Mouse (Mus musculus) liver, embryonic 16.5 days (tissue): Measurements from ENCODE around the gene Kcnh7. TPM values are rescaled to one million over a fixed set of nuclear protein-coding genes. Genes with fewer than 3 reads are reported as not detected.

Experiments
- ATAC-seq: fragments of 200-750 bp; cut with Nextera tagmentation; 2 replicates; pipeline ENCODE4 v1.8.0; 2017; ENCODE audit warnings: low read depth, mild to moderate bottlenecking, moderate number of reproducible peaks, moderate library complexity
- H3K27ac ChIP-seq: fragments of 300-500 bp; sonication (generic); 2 replicates; pipeline ENCODE4 v1.5.1; 2014; ENCODE audit warnings: mild to moderate bottlenecking, low read length
- H3K27me3 ChIP-seq: fragments of 300-500 bp; sonication (generic); 2 replicates; pipeline ENCODE4 v1.6.1; 2014; ENCODE audit warnings: low read depth, low read length, mixed read lengths; ENCODE audit not compliant: control insufficient read depth, insufficient read depth
- H3K36me3 ChIP-seq: fragments of 300-500 bp; sonication (generic); 2 replicates; pipeline ENCODE4 v1.6.1; 2014; ENCODE audit warnings: mild to moderate bottlenecking; ENCODE audit not compliant: control insufficient read depth, insufficient read depth
- H3K4me1 ChIP-seq: fragments of 300-500 bp; sonication (generic); 2 replicates; pipeline ENCODE4 v1.6.1; 2014; ENCODE audit warnings: low read depth, low read length, mixed read lengths; ENCODE audit not compliant: control insufficient read depth
- H3K4me2 ChIP-seq: fragments of 300-500 bp; sonication (generic); 2 replicates; pipeline ENCODE4 v1.6.1; 2014; ENCODE audit warnings: low read depth, low read length, mixed read lengths
- H3K4me3 ChIP-seq: fragments of 300-500 bp; sonication (generic); 2 replicates; pipeline ENCODE4 v1.5.1; 2014; ENCODE audit warnings: low read depth, mild to moderate bottlenecking, low read length
- H3K9ac ChIP-seq: fragments of 300-500 bp; sonication (generic); 2 replicates; pipeline ENCODE4 v1.6.1; 2014; ENCODE audit warnings: low read depth, low read length
- H3K9me3 ChIP-seq: fragments of 300-500 bp; sonication (generic); replicated peaks from 2 replicates; pipeline ENCODE4 v1.6.1; 2016; ENCODE audit warnings: low read length; ENCODE audit not compliant: control insufficient read depth
- WGBS: fragments of 180-500 bp; shearing (Covaris S2); extraction: QIAGEN DNeasy Blood & Tissue Kit; methylation state at CpG from one replicate; pipeline ENCODE4 v1.1.7; 2014; ENCODE audit not compliant: insufficient replicate concordance; 5-methylcytosine and 5-hydroxymethylcytosine counted together
- polyA plus RNA-seq: library from polyadenylated mRNA; unstranded; fragments of >200 nt; fragmentation: Nextera tagmentation; extraction: Ambion mirVana; gene quantifications from 2 replicates; pipeline ENCODE4 v1.2.1, GENCODE M21; 2015

Gene Kcnh7
- polyA plus RNA-seq, 1 experiment from 2014 or later: 0.06 TPM

- Histone ChIP-seq H3K4me2 (no peak overlapping the region), H3K9ac (no peak overlapping the region), H3K4me1 (no peaks in the 10 kb centered on the region), H3K27ac (no peak overlapping the region), H3K9me3 (no peaks in the 10 kb centered on the region), H3K4me3 (no peak overlapping the region), H3K36me3 (no peaks in the 10 kb centered on the region), H3K27me3 (no peaks in the 10 kb centered on the region)
- no peak for ATAC-seq
- 42% methylated on average over 3 of the region's 3 CpGs for WGBS
Observed at GRCm38 (mm10) chr2:62907688-62908087, 276.4 kb downstream of the Kcnh7 start.

GRCm38 (mm10) chr2:62902363-62903353, 281.4 kb downstream of the Kcnh7 start:
- Histone ChIP-seq H3K4me3 (no peak overlapping the region), H3K27me3 (no peaks in the 10 kb centered on the region), H3K36me3 (no peaks in the 10 kb centered on the region), H3K4me1 (no peaks in the 10 kb centered on the region), H3K27ac (no peak overlapping the region), H3K9ac (no peak overlapping the region), H3K9me3 (no peaks in the 10 kb centered on the region), H3K4me2 (no peak overlapping the region)
- WGBS: 43% methylated on average over 1 of the region's 1 CpGs
- ATAC-seq: no peak

- Histone ChIP-seq H3K27me3 (no peaks in the 10 kb centered on the region), H3K36me3 (no peaks in the 10 kb centered on the region), H3K27ac (no peak overlapping the region), H3K4me1 (no peaks in the 10 kb centered on the region), H3K9me3 (no peaks in the 10 kb centered on the region), H3K9ac (no peak overlapping the region), H3K4me3 (no peak overlapping the region), H3K4me2 (no peak overlapping the region)
- no peak for ATAC-seq
- WGBS: 56% methylated on average over 4 of the region's 4 CpGs
Observed at GRCm38 (mm10) chr2:62878763-62879162, 305.3 kb downstream of the Kcnh7 start.

- H3K4me1 ChIP-seq: no peaks in the 10 kb centered on the region
- H3K9me3 ChIP-seq: no peaks in the 10 kb centered on the region
- no peak overlapping the region for H3K9ac ChIP-seq
- no peaks in the 10 kb centered on the region for H3K36me3 ChIP-seq
- H3K27me3 ChIP-seq: no peaks in the 10 kb centered on the region
- ATAC-seq: no peak
- H3K27ac ChIP-seq: no peak overlapping the region
- no peak overlapping the region for H3K4me2 ChIP-seq
- H3K4me3 ChIP-seq: no peak overlapping the region
- 81% methylated on average over 3 of the region's 3 CpGs for WGBS
Observed at GRCm38 (mm10) chr2:62855391-62855790, 328.7 kb downstream of the Kcnh7 start.

GRCm38 (mm10) chr2:62842630-62843029, 341.5 kb downstream of the Kcnh7 start:
- ATAC-seq: no peak
- Histone ChIP-seq H3K36me3 (no peaks in the 10 kb centered on the region), H3K4me2 (no peak overlapping the region), H3K27me3 (no peaks in the 10 kb centered on the region), H3K4me1 (no peaks in the 10 kb centered on the region), H3K4me3 (no peak overlapping the region), H3K27ac (no peak overlapping the region), H3K9ac (no peak overlapping the region), H3K9me3 (no peaks in the 10 kb centered on the region)
- WGBS: 59% methylated on average over 1 of the region's 1 CpGs

- Histone ChIP-seq H3K9me3 (no peaks in the 10 kb centered on the region), H3K4me2 (no peak overlapping the region), H3K36me3 (no peaks in the 10 kb centered on the region), H3K27me3 (no peaks in the 10 kb centered on the region), H3K4me1 (no peaks in the 10 kb centered on the region), H3K27ac (no peak overlapping the region), H3K4me3 (no peak overlapping the region), H3K9ac (no peak overlapping the region)
- no peak for ATAC-seq
- 60% methylated on average over 1 of the region's 1 CpGs for WGBS
Observed at GRCm38 (mm10) chr2:62834261-62834660, 349.8 kb downstream of the Kcnh7 start.

GRCm38 (mm10) chr2:62819231-62819630, 364.9 kb downstream of the Kcnh7 start:
- no peak overlapping the region for H3K4me3 ChIP-seq
- no peaks in the 10 kb centered on the region for H3K9me3 ChIP-seq
- H3K36me3 ChIP-seq: no peaks in the 10 kb centered on the region
- no peak overlapping the region for H3K27ac ChIP-seq
- H3K9ac ChIP-seq: no peak overlapping the region
- 60% methylated on average over 2 of the region's 2 CpGs for WGBS
- H3K27me3 ChIP-seq: no peaks in the 10 kb centered on the region
- ATAC-seq: no peak
- H3K4me1 ChIP-seq: no peaks in the 10 kb centered on the region
- no peak overlapping the region for H3K4me2 ChIP-seq

- H3K4me2 ChIP-seq: no peak overlapping the region
- H3K9ac ChIP-seq: no peak overlapping the region
- ATAC-seq: no peak
- H3K9me3 ChIP-seq: no peaks in the 10 kb centered on the region
- WGBS: 66% methylated on average over 3 of the region's 3 CpGs
- no peaks in the 10 kb centered on the region for H3K27me3 ChIP-seq
- H3K4me1 ChIP-seq: no peaks in the 10 kb centered on the region
- H3K4me3 ChIP-seq: no peak overlapping the region
- H3K36me3 ChIP-seq: no peaks in the 10 kb centered on the region
- H3K27ac ChIP-seq: no peak overlapping the region
Observed at GRCm38 (mm10) chr2:62816016-62816415, 368.1 kb downstream of the Kcnh7 start.

GRCm38 (mm10) chr2:62808813-62809212, 375.3 kb downstream of the Kcnh7 start:
- H3K27me3 ChIP-seq: no peaks in the 10 kb centered on the region
- no peak for ATAC-seq
- no peak overlapping the region for H3K4me2 ChIP-seq
- WGBS: 36% methylated on average over 4 of the region's 4 CpGs
- H3K9ac ChIP-seq: no peak overlapping the region
- no peaks in the 10 kb centered on the region for H3K4me1 ChIP-seq
- no peak overlapping the region for H3K4me3 ChIP-seq
- H3K27ac ChIP-seq: no peak overlapping the region
- no peaks in the 10 kb centered on the region for H3K36me3 ChIP-seq
- no peaks in the 10 kb centered on the region for H3K9me3 ChIP-seq
